Mouse (Mus musculus) heart, postnatal 0 days (tissue): ENCODE data around the gene Xpc.

ENCODE experiments used
- CTCF ChIP-seq: IDR thresholded peaks from 2 replicates; pipeline ENCODE4 v1.5.1; 2016; ENCODE audit warnings: antibody characterized with exemption, control low read depth, low read depth
- EP300 ChIP-seq: IDR thresholded peaks from 2 replicates; pipeline ENCODE4 v1.6.1; 2016; ENCODE audit warnings: antibody characterized with exemption, low read depth

- TF ChIP-seq EP300: no peak
- no peak for TF ChIP-seq CTCF
Measured at GRCm38 (mm10) chr6:91449472-91450225, 66.0 kb downstream of the Xpc start.
